Mouse (Mus musculus): ENCODE results near the gene Mrpl42.

Mrpl42 gene

GRCm38 (mm10) chr10:95457367-95458049, 44.2 kb downstream of the Mrpl42 start:
- DNase-seq (ENCODE audit: low spot score) = no peak

- DNase-seq (ENCODE audit: low spot score) = no peak
Observed at GRCm38 (mm10) chr10:95456103-95456502, 45.6 kb downstream of the Mrpl42 start.

GRCm38 (mm10) chr10:95453282-95453681, 48.5 kb downstream of the Mrpl42 start:
- DNase-seq (ENCODE audit: low spot score) = no peak

- no peak for DNase-seq (ENCODE audit: low spot score)
Observed at GRCm38 (mm10) chr10:95449033-95449432, 52.7 kb downstream of the Mrpl42 start.

GRCm38 (mm10) chr10:95447954-95448353, 53.8 kb downstream of the Mrpl42 start:
- no peak for DNase-seq (ENCODE audit: low spot score)

GRCm38 (mm10) chr10:95445104-95446056, 56.4 kb downstream of the Mrpl42 start:
- peak; percentile 20 for DNase-seq (ENCODE audit: low spot score)

GRCm38 (mm10) chr10:95442334-95442733, 59.4 kb downstream of the Mrpl42 start:
- DNase-seq (ENCODE audit: low spot score) = no peak

- no peak for DNase-seq (ENCODE audit: low spot score)
Observed at GRCm38 (mm10) chr10:95440566-95440965, 61.2 kb downstream of the Mrpl42 start.

- DNase-seq (ENCODE audit: low spot score) = no peak
Observed at GRCm38 (mm10) chr10:95439718-95440339, 61.9 kb downstream of the Mrpl42 start.

GRCm38 (mm10) chr10:95438941-95439340, 62.8 kb downstream of the Mrpl42 start:
- no peak for DNase-seq (ENCODE audit: low spot score)

Measured in lung, postnatal 25 days (tissue).